Mouse (Mus musculus): Measurements from ENCODE around the gene Dapk2. TPM values are rescaled to one million over a fixed set of nuclear protein-coding genes. Genes with fewer than 3 reads are reported as not detected.

Gene Dapk2
- polyA plus RNA-seq, 1 experiment from 2014 or later = 0.80 TPM

- Histone ChIP-seq H3K4me1 (replicated peaks; ENCODE audit: control insufficient read depth, insufficient read depth, low read length) (no peaks in the 10 kb centered on the region), H3K9ac (no peak overlapping the region), H3K4me3 (replicated peaks; ENCODE audit: low read length) (no peak overlapping the region), H3K27me3 (ENCODE audit: control insufficient read depth, insufficient read depth, low read length) (peaks cover 16% of the 10 kb centered on the region), H3K9me3 (ENCODE audit: control insufficient read depth, low read length) (no peaks in the 10 kb centered on the region), H3K4me2 (replicated peaks) (no peak overlapping the region), H3K36me3 (replicated peaks; ENCODE audit: control insufficient read depth, insufficient read depth) (no peaks in the 10 kb centered on the region), H3K27ac (no peak overlapping the region)
- 90% methylated on average over 6 of the region's 6 CpGs for WGBS
- no peak for ATAC-seq (ENCODE audit: low FRiP score)
- no peak for DNase-seq (ENCODE audit: low spot score)
Observed at GRCm38 (mm10) chr9:66158885-66159430, 935 bp downstream of the Dapk2 start.

- H3K4me1 ChIP-seq (replicated peaks; ENCODE audit: control insufficient read depth, insufficient read depth, low read length) = no peaks in the 10 kb centered on the region
- H3K36me3 ChIP-seq (replicated peaks; ENCODE audit: control insufficient read depth, insufficient read depth) = no peaks in the 10 kb centered on the region
- peaks cover 16% of the 10 kb centered on the region for H3K27me3 ChIP-seq (ENCODE audit: control insufficient read depth, insufficient read depth, low read length)
- DNase-seq (ENCODE audit: low spot score) = no peak
- no peak overlapping the region for H3K9ac ChIP-seq
- no peak overlapping the region for H3K4me3 ChIP-seq (replicated peaks; ENCODE audit: low read length)
- no peak overlapping the region for H3K27ac ChIP-seq
- H3K9me3 ChIP-seq (ENCODE audit: control insufficient read depth, low read length) = no peaks in the 10 kb centered on the region
- no peak overlapping the region for H3K4me2 ChIP-seq (replicated peaks)
- ATAC-seq (ENCODE audit: low FRiP score) = no peak
- 96% methylated on average over 2 of the region's 2 CpGs for WGBS
Observed at GRCm38 (mm10) chr9:66160155-66160554, 2.1 kb downstream of the Dapk2 start.

GRCm38 (mm10) chr9:66162995-66163394, 5.0 kb downstream of the Dapk2 start:
- no peak overlapping the region for H3K27ac ChIP-seq
- H3K27me3 ChIP-seq (ENCODE audit: control insufficient read depth, insufficient read depth, low read length) = peaks cover 15% of the 10 kb centered on the region
- H3K9me3 ChIP-seq (ENCODE audit: control insufficient read depth, low read length) = no peaks in the 10 kb centered on the region
- DNase-seq (ENCODE audit: low spot score) (no peak), ATAC-seq (ENCODE audit: low FRiP score) (no peak)
- no peak overlapping the region for H3K4me2 ChIP-seq (replicated peaks)
- 88% methylated on average over 9 of the region's 9 CpGs for WGBS
- no peak overlapping the region for H3K9ac ChIP-seq
- H3K36me3 ChIP-seq (replicated peaks; ENCODE audit: control insufficient read depth, insufficient read depth) = no peaks in the 10 kb centered on the region
- no peak overlapping the region for H3K4me3 ChIP-seq (replicated peaks; ENCODE audit: low read length)
- no peaks in the 10 kb centered on the region for H3K4me1 ChIP-seq (replicated peaks; ENCODE audit: control insufficient read depth, insufficient read depth, low read length)

GRCm38 (mm10) chr9:66167222-66167621, 9.2 kb downstream of the Dapk2 start:
- 91% methylated on average over 5 of the region's 5 CpGs for WGBS
- DNase-seq (ENCODE audit: low spot score) = no peak

GRCm38 (mm10) chr9:66168233-66168632, 10.2 kb downstream of the Dapk2 start:
- Histone ChIP-seq H3K9ac (no peak overlapping the region), H3K27me3 (ENCODE audit: control insufficient read depth, insufficient read depth, low read length) (no peaks in the 10 kb centered on the region), H3K9me3 (ENCODE audit: control insufficient read depth, low read length) (no peaks in the 10 kb centered on the region), H3K4me2 (replicated peaks) (no peak overlapping the region), H3K4me3 (replicated peaks; ENCODE audit: low read length) (no peak overlapping the region), H3K4me1 (replicated peaks; ENCODE audit: control insufficient read depth, insufficient read depth, low read length) (no peaks in the 10 kb centered on the region), H3K36me3 (replicated peaks; ENCODE audit: control insufficient read depth, insufficient read depth) (no peaks in the 10 kb centered on the region), H3K27ac (no peak overlapping the region)
- DNase-seq (ENCODE audit: low spot score) (no peak), ATAC-seq (ENCODE audit: low FRiP score) (no peak)
- 26% methylated on average over 1 of the region's 1 CpGs for WGBS

More at GRCm38 (mm10) chr9:66167222-66167621, 9.2 kb downstream of the Dapk2 start:
- H3K9ac ChIP-seq = no peak overlapping the region
- no peak overlapping the region for H3K27ac ChIP-seq
- H3K27me3 ChIP-seq (ENCODE audit: control insufficient read depth, insufficient read depth, low read length) = no peaks in the 10 kb centered on the region
- no peak for ATAC-seq (ENCODE audit: low FRiP score)
- no peak overlapping the region for H3K4me2 ChIP-seq (replicated peaks)
- H3K9me3 ChIP-seq (ENCODE audit: control insufficient read depth, low read length) = no peaks in the 10 kb centered on the region
- H3K4me1 ChIP-seq (replicated peaks; ENCODE audit: control insufficient read depth, insufficient read depth, low read length) = no peaks in the 10 kb centered on the region
- H3K36me3 ChIP-seq (replicated peaks; ENCODE audit: control insufficient read depth, insufficient read depth) = no peaks in the 10 kb centered on the region
- no peak overlapping the region for H3K4me3 ChIP-seq (replicated peaks; ENCODE audit: low read length)

- DNase-seq (ENCODE audit: low spot score) (no peak), ATAC-seq (ENCODE audit: low FRiP score) (no peak; the same call in 1 of the 2 replicates)
- Histone ChIP-seq H3K4me2 (replicated peaks) (no peak overlapping the region), H3K27ac (no peak overlapping the region), H3K4me3 (replicated peaks; ENCODE audit: low read length) (no peak overlapping the region), H3K9ac (no peak overlapping the region), H3K9me3 (ENCODE audit: control insufficient read depth, low read length) (no peaks in the 10 kb centered on the region), H3K36me3 (replicated peaks; ENCODE audit: control insufficient read depth, insufficient read depth) (no peaks in the 10 kb centered on the region), H3K4me1 (replicated peaks; ENCODE audit: control insufficient read depth, insufficient read depth, low read length) (no peaks in the 10 kb centered on the region), H3K27me3 (ENCODE audit: control insufficient read depth, insufficient read depth, low read length) (no peaks in the 10 kb centered on the region)
- WGBS = 7% methylated on average over 5 of the region's 5 CpGs
Observed at GRCm38 (mm10) chr9:66170506-66170905, 12.5 kb downstream of the Dapk2 start.

GRCm38 (mm10) chr9:66171275-66171921, 13.4 kb downstream of the Dapk2 start:
- WGBS = 46% methylated on average over 12 of the region's 12 CpGs

GRCm38 (mm10) chr9:66173316-66173855, 15.4 kb downstream of the Dapk2 start:
- Histone ChIP-seq H3K9me3 (ENCODE audit: control insufficient read depth, low read length) (no peaks in the 10 kb centered on the region), H3K4me2 (replicated peaks) (no peak overlapping the region)
- 97% methylated on average over 5 of the region's 5 CpGs for WGBS

More at GRCm38 (mm10) chr9:66171275-66171921, 13.4 kb downstream of the Dapk2 start:
- no peak overlapping the region for H3K4me3 ChIP-seq (replicated peaks; ENCODE audit: low read length)
- H3K9me3 ChIP-seq (ENCODE audit: control insufficient read depth, low read length) = no peaks in the 10 kb centered on the region
- no peaks in the 10 kb centered on the region for H3K27me3 ChIP-seq (ENCODE audit: control insufficient read depth, insufficient read depth, low read length)
- DNase-seq (ENCODE audit: low spot score) = no peak
- no peak for ATAC-seq (ENCODE audit: low FRiP score)
- no peaks in the 10 kb centered on the region for H3K36me3 ChIP-seq (replicated peaks; ENCODE audit: control insufficient read depth, insufficient read depth)
- no peak overlapping the region for H3K4me2 ChIP-seq (replicated peaks)
- no peak overlapping the region for H3K27ac ChIP-seq
- no peaks in the 10 kb centered on the region for H3K4me1 ChIP-seq (replicated peaks; ENCODE audit: control insufficient read depth, insufficient read depth, low read length)
- H3K9ac ChIP-seq = no peak overlapping the region

GRCm38 (mm10) chr9:66174985-66175384, 17.0 kb downstream of the Dapk2 start:
- no peak overlapping the region for H3K9ac ChIP-seq
- 94% methylated on average over 3 of the region's 3 CpGs for WGBS
- no peak overlapping the region for H3K4me2 ChIP-seq (replicated peaks)
- H3K4me3 ChIP-seq (replicated peaks; ENCODE audit: low read length) = no peak overlapping the region
- H3K4me1 ChIP-seq (replicated peaks; ENCODE audit: control insufficient read depth, insufficient read depth, low read length) = no peaks in the 10 kb centered on the region
- H3K27ac ChIP-seq = no peak overlapping the region
- H3K9me3 ChIP-seq (ENCODE audit: control insufficient read depth, low read length) = no peaks in the 10 kb centered on the region
- no peaks in the 10 kb centered on the region for H3K36me3 ChIP-seq (replicated peaks; ENCODE audit: control insufficient read depth, insufficient read depth)
- H3K27me3 ChIP-seq (ENCODE audit: control insufficient read depth, insufficient read depth, low read length) = no peaks in the 10 kb centered on the region
- DNase-seq (ENCODE audit: low spot score) = no peak
- no peak for ATAC-seq (ENCODE audit: low FRiP score)

More at GRCm38 (mm10) chr9:66173316-66173855, 15.4 kb downstream of the Dapk2 start:
- Histone ChIP-seq H3K4me3 (replicated peaks; ENCODE audit: low read length) (no peak overlapping the region), H3K27ac (no peak overlapping the region), H3K4me1 (replicated peaks; ENCODE audit: control insufficient read depth, insufficient read depth, low read length) (no peaks in the 10 kb centered on the region), H3K27me3 (ENCODE audit: control insufficient read depth, insufficient read depth, low read length) (no peaks in the 10 kb centered on the region), H3K36me3 (replicated peaks; ENCODE audit: control insufficient read depth, insufficient read depth) (no peaks in the 10 kb centered on the region), H3K9ac (no peak overlapping the region)
- no peak for ATAC-seq (ENCODE audit: low FRiP score)
- DNase-seq (ENCODE audit: low spot score) = no peak
